Comparison of ENCODE assay signal across 8 mouse cellular contexts in genomic region chr1:7777191-7778044, GRCm38 (mm10).
A peak's percentile ranks its signal among the peaks of the same experiment; 100 is the strongest.
DNase-seq lines count a peak whose midpoint lies in the region; ATAC-seq and TF ChIP-seq lines count a peak whose summit lies in the region.

No protein-coding gene starts in this region.

- 9% methylated on average over 11 of the region's 11 CpGs for WGBS in forebrain, embryonic 16.5 days
- 12% methylated on average over 11 of the region's 11 CpGs for WGBS in liver, embryonic 11.5 days
- WGBS in stomach, embryonic 15.5 days, result 6% methylated on average over 11 of the region's 11 CpGs

- H3K4me3 ChIP-seq in forebrain, embryonic 16.5 days (replicated peaks; ENCODE audit: low read length), result no peak overlapping the region
- H3K4me3 ChIP-seq in liver, embryonic 11.5 days (ENCODE audit: low read depth, low read length), result no peak overlapping the region
- no peak overlapping the region for H3K4me3 ChIP-seq in stomach, embryonic 15.5 days (replicated peaks)
- no peak overlapping the region for H3K4me3 ChIP-seq in left cerebral cortex, adult 2 months

- intact Hi-C loops in left cerebral cortex, adult 2 months (cut with DNase I), result no loop called here

- ATAC-seq in forebrain, embryonic 16.5 days, result peak; percentile 15; the same call in 1 of the 2 replicates
- peak; percentile 76 for ATAC-seq in liver, embryonic 11.5 days (replicated peaks; ENCODE audit: low FRiP score)
- peak; percentile 93 for ATAC-seq in stomach, embryonic 15.5 days (ENCODE audit: insufficient read depth, low FRiP score, low read depth)

- H3K27ac ChIP-seq in forebrain, embryonic 16.5 days (ENCODE audit: low read length), result no peak overlapping the region
- no peak overlapping the region for H3K27ac ChIP-seq in liver, embryonic 11.5 days (ENCODE audit: low read depth, low read length)
- no peak overlapping the region for H3K27ac ChIP-seq in stomach, embryonic 15.5 days
- H3K27ac ChIP-seq in left cerebral cortex, adult 2 months, result no peak overlapping the region

- H3K36me3 ChIP-seq in forebrain, embryonic 16.5 days (ENCODE audit: control insufficient read depth, insufficient read depth), result no peaks in the 10 kb centered on the region
- H3K36me3 ChIP-seq in liver, embryonic 11.5 days (ENCODE audit: control insufficient read depth, insufficient read depth, low read length), result no peaks in the 10 kb centered on the region
- H3K36me3 ChIP-seq in stomach, embryonic 15.5 days, result no peaks in the 10 kb centered on the region

- no peaks in the 10 kb centered on the region for H3K9me3 ChIP-seq in forebrain, embryonic 16.5 days (ENCODE audit: control insufficient read depth, low read length)
- H3K9me3 ChIP-seq in liver, embryonic 11.5 days (ENCODE audit: control insufficient read depth, low read length), result no peaks in the 10 kb centered on the region
- no peaks in the 10 kb centered on the region for H3K9me3 ChIP-seq in stomach, embryonic 15.5 days

- DNase-seq in kidney, postnatal 4 days, result peak; percentile 30 to 54
- no peak for DNase-seq in kidney, adult 9 months
- peak; percentile 45 for DNase-seq in liver, embryonic 11.5 days (ENCODE audit: low spot score)
- DNase-seq in left cerebral cortex, adult 2 months (ENCODE audit: extremely low spot score in 1 of 2, low spot score in 2 of 2), result no peak
- no peak for DNase-seq in urinary bladder, postnatal 14 days (ENCODE audit: low spot score)
- DNase-seq in gastrocnemius, postnatal 4 days (ENCODE audit: low spot score in 2 of 2), result no peak

- H3K4me2 ChIP-seq in forebrain, embryonic 16.5 days (ENCODE audit: low read length), result no peak overlapping the region
- H3K4me2 ChIP-seq in liver, embryonic 11.5 days, result no peak overlapping the region
- H3K4me2 ChIP-seq in stomach, embryonic 15.5 days, result peak overlapping the region; percentile 29; the same call in 1 of the 2 replicates

- H3K9ac ChIP-seq in forebrain, embryonic 16.5 days (replicated peaks; ENCODE audit: low read depth, low read length), result no peak overlapping the region
- no peak overlapping the region for H3K9ac ChIP-seq in liver, embryonic 11.5 days (ENCODE audit: low read depth, low read length)
- H3K9ac ChIP-seq in stomach, embryonic 15.5 days, result no peak overlapping the region

- no peaks in the 10 kb centered on the region for H3K27me3 ChIP-seq in forebrain, embryonic 16.5 days (replicated peaks; ENCODE audit: control insufficient read depth, insufficient read depth, low read length)
- no peaks in the 10 kb centered on the region for H3K27me3 ChIP-seq in liver, embryonic 11.5 days (replicated peaks; ENCODE audit: control insufficient read depth, insufficient read depth, low read length)
- H3K27me3 ChIP-seq in stomach, embryonic 15.5 days (replicated peaks), result no peaks in the 10 kb centered on the region

- no peak for TF ChIP-seq CTCF in left cerebral cortex, adult 2 months (IDR thresholded peaks at IDR 0.05)

- H3K4me1 ChIP-seq in forebrain, embryonic 16.5 days (replicated peaks; ENCODE audit: control insufficient read depth, insufficient read depth, low read length), result no peaks in the 10 kb centered on the region
- no peaks in the 10 kb centered on the region for H3K4me1 ChIP-seq in liver, embryonic 11.5 days (replicated peaks; ENCODE audit: control insufficient read depth, insufficient read depth, low read length)
- H3K4me1 ChIP-seq in stomach, embryonic 15.5 days, result 0 out of 2 replicates have a peak, but pooled peaks cover 5% of the 10 kb centered on the region

Comparison
In these comparisons a context has a peak if more than half of its experiments do, and no peak if none do; other contexts are left out.
1. DNase-seq: peak in kidney, postnatal 4 days (2 of 2) and liver, embryonic 11.5 days (single experiment); none in kidney, adult 9 months (single experiment), left cerebral cortex, adult 2 months (0 of 2), urinary bladder, postnatal 14 days (single experiment) and gastrocnemius, postnatal 4 days (0 of 2).
2. ATAC-seq: peak in every context shown above with its lines; median percentile 93 in stomach, embryonic 15.5 days; 76 in liver, embryonic 11.5 days; 15 in forebrain, embryonic 16.5 days.